In genomic region chr4:98689988-98690387, GRCm38 (mm10) we compare ENCODE assay signal across 24 mouse cellular contexts. TPM values are rescaled to one million over a fixed set of nuclear protein-coding genes. Genes with fewer than 3 reads are reported as not detected.
DNase-seq lines count a peak whose midpoint lies in the region; ATAC-seq and TF ChIP-seq lines count a peak whose summit lies in the region.
"Had no signal": no experiment of that assay in that cellular context is flagged by ENCODE, and none has a peak within 500 bp of the region (broad histone marks: within the 10 kb centered on the region; RNA-seq: fewer than 3 reads in every experiment).

No protein-coding gene starts in this region.

- H3K27me3 ChIP-seq in intestine, postnatal 0 days (replicated peaks; ENCODE audit: control insufficient read depth, insufficient read depth, low read length): no peaks in the 10 kb centered on the region
- H3K27me3 ChIP-seq in intestine, embryonic 15.5 days (replicated peaks): no peaks in the 10 kb centered on the region
- H3K27me3 ChIP-seq in lung, postnatal 0 days (replicated peaks; ENCODE audit: insufficient read depth, low read length): no peaks in the 10 kb centered on the region
- H3K27me3 ChIP-seq in neural tube, embryonic 15.5 days (replicated peaks): 0 out of 2 replicates have a peak, but pooled peaks cover 3% of the 10 kb centered on the region
- H3K27me3 ChIP-seq in forebrain, embryonic 10.5 days (ENCODE audit: poor library complexity, severe bottlenecking): no peaks in the 10 kb centered on the region
- H3K27me3 ChIP-seq: embryonic facial prominence, embryonic 15.5 days; hindbrain, embryonic 15.5 days; midbrain, embryonic 13.5 days; Patski had no signal

- H3K27ac ChIP-seq in intestine, postnatal 0 days (ENCODE audit: low read depth, low read length): no peak overlapping the region
- H3K27ac ChIP-seq in intestine, embryonic 15.5 days: no peak overlapping the region
- H3K27ac ChIP-seq in lung, postnatal 0 days (ENCODE audit: low read length): no peak overlapping the region
- H3K27ac ChIP-seq in neural tube, embryonic 15.5 days (replicated peaks): no peak overlapping the region
- H3K27ac ChIP-seq in forebrain, embryonic 10.5 days: no peak overlapping the region
- H3K27ac ChIP-seq: embryonic facial prominence, embryonic 15.5 days; hindbrain, embryonic 15.5 days; limb, embryonic 12.5 days; liver, embryonic 14.5 days; midbrain, embryonic 13.5 days had no signal

- no peaks in the 10 kb centered on the region for H3K4me1 ChIP-seq in intestine, postnatal 0 days (replicated peaks; ENCODE audit: control insufficient read depth, insufficient read depth, low read length)
- peaks cover 7% of the 10 kb centered on the region; the same call in 1 of the 2 replicates for H3K4me1 ChIP-seq in intestine, embryonic 15.5 days (replicated peaks)
- no peaks in the 10 kb centered on the region for H3K4me1 ChIP-seq in lung, postnatal 0 days (ENCODE audit: insufficient read depth, low read depth, low read length)
- H3K4me1 ChIP-seq in neural tube, embryonic 15.5 days: peaks cover 19% of the 10 kb centered on the region
- no peaks in the 10 kb centered on the region for H3K4me1 ChIP-seq in forebrain, embryonic 10.5 days
- H3K4me1 ChIP-seq: embryonic facial prominence, embryonic 15.5 days; limb, embryonic 12.5 days had no signal

- H3K4me3 ChIP-seq in intestine, postnatal 0 days (ENCODE audit: low read depth, low read length): no peak overlapping the region
- H3K4me3 ChIP-seq in intestine, embryonic 15.5 days (replicated peaks): no peak overlapping the region
- H3K4me3 ChIP-seq in lung, postnatal 0 days (ENCODE audit: low read depth, low read length): no peak overlapping the region
- H3K4me3 ChIP-seq in neural tube, embryonic 15.5 days (replicated peaks): no peak overlapping the region
- no peak overlapping the region for H3K4me3 ChIP-seq in forebrain, embryonic 10.5 days
- H3K4me3 ChIP-seq: embryonic facial prominence, embryonic 15.5 days; hindbrain, embryonic 15.5 days; limb, embryonic 12.5 days; midbrain, embryonic 13.5 days; myocyte had no signal

- no peak for DNase-seq in lung, postnatal 0 days (ENCODE audit: low spot score)
- DNase-seq in lung, postnatal 36 days: no peak
- peak; percentile 20 for DNase-seq in ES-CJ7 (ENCODE audit: low read depth, low spot score)
- peak; percentile 22 for DNase-seq in ZHBTc4 (ENCODE audit: low read depth, low spot score)
- DNase-seq in forebrain, embryonic 10.5 days (ENCODE audit: extremely low spot score, low spot score): no peak
- DNase-seq: adrenal gland, postnatal 14 days; cerebellum, adult 11-12 months; heart, adult 18-20 months; heart, postnatal 36 days; kidney, adult 11 months; kidney, postnatal 25 days; retina, postnatal 1 day; thymus, postnatal 36 days had no signal

- no peak overlapping the region for H3K4me2 ChIP-seq in intestine, postnatal 0 days (replicated peaks; ENCODE audit: low read depth)
- H3K4me2 ChIP-seq in intestine, embryonic 15.5 days (replicated peaks): no peak overlapping the region
- H3K4me2 ChIP-seq in lung, postnatal 0 days (replicated peaks; ENCODE audit: low read depth, low read length): no peak overlapping the region
- no peak overlapping the region for H3K4me2 ChIP-seq in neural tube, embryonic 15.5 days
- H3K4me2 ChIP-seq: embryonic facial prominence, embryonic 15.5 days; hindbrain, embryonic 15.5 days; limb, embryonic 12.5 days; midbrain, embryonic 13.5 days had no signal

- peaks cover 4% of the 10 kb centered on the region; the same call in 1 of the 2 replicates for H3K9me3 ChIP-seq in intestine, postnatal 0 days (ENCODE audit: control insufficient read depth)
- H3K9me3 ChIP-seq in intestine, embryonic 15.5 days: no peaks in the 10 kb centered on the region
- H3K9me3 ChIP-seq in lung, postnatal 0 days (ENCODE audit: low read length): no peaks in the 10 kb centered on the region
- H3K9me3 ChIP-seq in neural tube, embryonic 15.5 days (replicated peaks): no peaks in the 10 kb centered on the region
- no peaks in the 10 kb centered on the region for H3K9me3 ChIP-seq in forebrain, embryonic 10.5 days
- H3K9me3 ChIP-seq: hindbrain, embryonic 15.5 days; midbrain, embryonic 13.5 days had no signal

- no peak for ATAC-seq in intestine, postnatal 0 days
- no peak for ATAC-seq in intestine, embryonic 15.5 days
- ATAC-seq in lung, postnatal 0 days: no peak
- no peak for ATAC-seq in neural tube, embryonic 15.5 days (ENCODE audit: low FRiP score)
- ATAC-seq: Patski had no signal

- no peak for TF ChIP-seq EP300 in lung, postnatal 0 days (IDR thresholded peaks at IDR 0.05)

- H3K36me3 ChIP-seq in intestine, postnatal 0 days (ENCODE audit: control insufficient read depth, insufficient read depth): peaks cover 20% of the 10 kb centered on the region
- no peaks in the 10 kb centered on the region for H3K36me3 ChIP-seq in intestine, embryonic 15.5 days
- H3K36me3 ChIP-seq in lung, postnatal 0 days (ENCODE audit: insufficient read depth, low read length): no peaks in the 10 kb centered on the region
- no peaks in the 10 kb centered on the region for H3K36me3 ChIP-seq in neural tube, embryonic 15.5 days
- H3K36me3 ChIP-seq in forebrain, embryonic 10.5 days (replicated peaks): peaks cover 11% of the 10 kb centered on the region
- H3K36me3 ChIP-seq: hindbrain, embryonic 15.5 days; midbrain, embryonic 13.5 days had no signal

- 90% methylated on average over 1 of the region's 1 CpGs for WGBS in intestine, postnatal 0 days
- 92% methylated on average over 1 of the region's 1 CpGs for WGBS in intestine, embryonic 15.5 days
- 100% methylated on average over 1 of the region's 1 CpGs for WGBS in lung, postnatal 0 days
- 100% methylated on average over 1 of the region's 1 CpGs for WGBS in neural tube, embryonic 15.5 days
- 95% methylated on average over 1 of the region's 1 CpGs for WGBS in forebrain, embryonic 10.5 days

- H3K9ac ChIP-seq in intestine, postnatal 0 days (ENCODE audit: low read depth, low read length): no peak overlapping the region
- H3K9ac ChIP-seq in intestine, embryonic 15.5 days: no peak overlapping the region
- H3K9ac ChIP-seq in lung, postnatal 0 days (replicated peaks; ENCODE audit: low read depth): no peak overlapping the region
- no peak overlapping the region for H3K9ac ChIP-seq in neural tube, embryonic 15.5 days (replicated peaks)
- H3K9ac ChIP-seq: embryonic facial prominence, embryonic 15.5 days; hindbrain, embryonic 15.5 days; limb, embryonic 12.5 days; liver, embryonic 14.5 days; midbrain, embryonic 13.5 days had no signal

- TF ChIP-seq CTCF in intestine, postnatal 0 days (IDR thresholded peaks at IDR 0.05; ENCODE audit: low read depth): peak; percentile 40
- TF ChIP-seq CTCF in lung, postnatal 0 days (IDR thresholded peaks at IDR 0.05): peak; percentile 18; the same call in 1 of the 2 replicates

RNA-seq across cellular contexts. Expression of gene L1td1, which starts 36.5 kb away (rescaled TPM):
- not detected in 2 replicates for polyA plus RNA-seq in intestine, postnatal 0 days (2015; fragmentation: Nextera tagmentation; extraction: Ambion mirVana)
- polyA plus RNA-seq in intestine, embryonic 15.5 days (2015; fragmentation: Nextera tagmentation; extraction: Ambion mirVana): 0.35 and 0.43 TPM in 2 replicates
- not detected in 2 replicates for polyA plus RNA-seq in lung, postnatal 0 days (2015; fragmentation: Nextera tagmentation; extraction: Ambion mirVana)
- polyA plus RNA-seq in neural tube, embryonic 15.5 days (2015; fragmentation: Nextera tagmentation; extraction: Ambion mirVana): 0.08 TPM in 1 of 2 replicates, not detected in the other
- 0.16 and 0.33 TPM in 2 replicates for polyA plus RNA-seq in forebrain, embryonic 10.5 days (2016; fragmentation: Nextera tagmentation; extraction: Ambion mirVana)
- polyA plus RNA-seq: embryonic facial prominence, embryonic 15.5 days; heart, embryonic 14.5 days; liver, embryonic 14.5 days; midbrain, embryonic 13.5 days; myocyte; Patski had no signal

Comparison
In these comparisons a context has a peak if more than half of its experiments do, and no peak if none do; other contexts are left out.
1. DNase-seq: peak in ES-CJ7 (single experiment) and ZHBTc4 (single experiment); none in lung, postnatal 0 days (single experiment), lung, postnatal 36 days (single experiment) and forebrain, embryonic 10.5 days (single experiment).